Mouse (Mus musculus) liver, embryonic 11.5 days (tissue): Measurements from ENCODE around the gene Rtn2. TPM values are rescaled to one million over a fixed set of nuclear protein-coding genes. Genes with fewer than 3 reads are reported as not detected.

ENCODE experiments used
- ATAC-seq: fragments of 200-750 bp; cut with Nextera tagmentation; replicated peaks from 2 replicates; pipeline ENCODE4 v1.8.0; 2017; ENCODE audit warnings: moderate number of reproducible peaks, mild to moderate bottlenecking, moderate TSS enrichment, moderate library complexity; ENCODE audit not compliant: low FRiP score
- DNase-seq: peaks from one replicate; pipeline ENCODE4 v3.0.0-alpha.2; 2017; ENCODE audit warnings: low spot score
- H3K27ac ChIP-seq: fragments of 300-500 bp; sonication (generic); 2 replicates; pipeline ENCODE4 v1.5.1; 2014; ENCODE audit warnings: mild to moderate bottlenecking, low read depth, low read length, control low read depth
- H3K27me3 ChIP-seq: fragments of 300-500 bp; sonication (generic); replicated peaks from 2 replicates; pipeline ENCODE4 v1.6.1; 2014; ENCODE audit warnings: low read length, mixed read lengths; ENCODE audit not compliant: control insufficient read depth, insufficient read depth
- H3K36me3 ChIP-seq: fragments of 300-500 bp; sonication (generic); 2 replicates; pipeline ENCODE4 v1.6.1; 2014; ENCODE audit warnings: mild to moderate bottlenecking, low read length, moderate library complexity, mixed read lengths; ENCODE audit not compliant: control insufficient read depth, insufficient read depth
- H3K4me1 ChIP-seq: fragments of 300-500 bp; sonication (generic); replicated peaks from 2 replicates; pipeline ENCODE4 v1.6.1; 2014; ENCODE audit warnings: low read length, mixed read lengths; ENCODE audit not compliant: control insufficient read depth, insufficient read depth
- H3K4me2 ChIP-seq: fragments of 300-500 bp; sonication (generic); 2 replicates; pipeline ENCODE4 v1.6.1; 2014; ENCODE audit warnings: mild to moderate bottlenecking, control low read depth, moderate library complexity
- H3K4me3 ChIP-seq: fragments of 300-500 bp; sonication (generic); 2 replicates; pipeline ENCODE4 v1.5.1; 2014; ENCODE audit warnings: low read depth, low read length, control low read depth
- H3K9ac ChIP-seq: fragments of 300-500 bp; sonication (generic); 2 replicates; pipeline ENCODE4 v1.6.1; 2014; ENCODE audit warnings: low read depth, low read length, control low read depth
- H3K9me3 ChIP-seq: fragments of 300-500 bp; sonication (generic); 2 replicates; pipeline ENCODE4 v1.6.1; 2016; ENCODE audit warnings: low read length, inconsistent platforms, mixed read lengths; ENCODE audit not compliant: control insufficient read depth
- whole genome bisulfite sequencing: fragments of 180-500 bp; shearing (Covaris S2); extraction: QIAGEN DNeasy Blood & Tissue Kit; methylation state at CpG from one replicate; pipeline ENCODE4 v1.1.7; 2014; 5-methylcytosine and 5-hydroxymethylcytosine counted together
- polyA plus RNA-seq: library from polyadenylated mRNA; unstranded; fragments of >200 nt; fragmentation: Nextera tagmentation; extraction: Ambion mirVana; gene quantifications from 2 replicates; pipeline ENCODE4 v1.2.1, GENCODE M21; 2014

Gene Rtn2
- polyA plus RNA-seq, 1 experiment from 2014 or later = 11.1 TPM

DNA sequence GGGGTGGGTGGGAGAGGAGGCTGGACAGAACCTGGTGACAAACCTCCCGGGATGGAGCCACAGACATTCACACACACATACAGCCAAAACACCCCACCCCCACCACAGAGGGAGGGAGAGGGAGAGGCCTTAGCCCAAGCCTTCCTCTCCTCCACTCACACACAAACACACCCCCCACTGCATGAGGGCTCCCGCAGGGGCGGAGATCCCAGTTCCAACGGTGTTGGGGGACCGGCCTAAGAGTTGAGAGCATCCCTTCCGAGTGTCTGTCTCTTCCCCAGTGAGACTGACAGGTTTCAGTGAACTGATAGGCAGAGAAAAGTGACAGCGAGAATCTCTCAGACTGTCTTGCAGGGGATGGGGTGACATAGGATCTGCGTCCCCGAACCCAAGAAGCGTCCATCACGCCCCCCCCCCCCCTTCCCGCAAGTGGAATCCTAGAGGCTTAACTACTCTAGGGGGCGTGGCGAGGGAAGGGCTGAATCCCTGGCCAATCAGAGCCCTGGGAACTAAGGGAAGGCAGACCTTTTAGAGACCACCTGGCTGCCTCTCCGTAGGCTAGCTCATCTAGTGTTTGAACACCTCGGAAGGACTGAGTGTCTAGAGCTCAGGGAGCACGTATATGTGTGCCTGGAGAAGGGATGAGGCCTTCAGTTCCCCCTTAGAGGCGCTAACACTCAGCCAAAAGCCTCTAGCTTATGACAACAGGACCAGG lies 25.5 kb downstream of the Rtn2 start:
- Histone ChIP-seq H3K36me3 (no peaks in the 10 kb centered on the region), H3K4me1 (peaks cover 14% of the 10 kb centered on the region), H3K27me3 (peaks cover 53% of the 10 kb centered on the region), H3K4me3 (peak overlapping the region; percentile 69), H3K9ac (peak overlapping the region; percentile 63), H3K9me3 (no peaks in the 10 kb centered on the region), H3K27ac (peak overlapping the region; percentile 46; the same call in 1 of the 2 replicates), H3K4me2 (peak overlapping the region; percentile 100)
- ATAC-seq = peak; percentile 38
- 5% methylated on average over 15 of the region's 18 CpGs for WGBS
- no peak for DNase-seq

DNA sequence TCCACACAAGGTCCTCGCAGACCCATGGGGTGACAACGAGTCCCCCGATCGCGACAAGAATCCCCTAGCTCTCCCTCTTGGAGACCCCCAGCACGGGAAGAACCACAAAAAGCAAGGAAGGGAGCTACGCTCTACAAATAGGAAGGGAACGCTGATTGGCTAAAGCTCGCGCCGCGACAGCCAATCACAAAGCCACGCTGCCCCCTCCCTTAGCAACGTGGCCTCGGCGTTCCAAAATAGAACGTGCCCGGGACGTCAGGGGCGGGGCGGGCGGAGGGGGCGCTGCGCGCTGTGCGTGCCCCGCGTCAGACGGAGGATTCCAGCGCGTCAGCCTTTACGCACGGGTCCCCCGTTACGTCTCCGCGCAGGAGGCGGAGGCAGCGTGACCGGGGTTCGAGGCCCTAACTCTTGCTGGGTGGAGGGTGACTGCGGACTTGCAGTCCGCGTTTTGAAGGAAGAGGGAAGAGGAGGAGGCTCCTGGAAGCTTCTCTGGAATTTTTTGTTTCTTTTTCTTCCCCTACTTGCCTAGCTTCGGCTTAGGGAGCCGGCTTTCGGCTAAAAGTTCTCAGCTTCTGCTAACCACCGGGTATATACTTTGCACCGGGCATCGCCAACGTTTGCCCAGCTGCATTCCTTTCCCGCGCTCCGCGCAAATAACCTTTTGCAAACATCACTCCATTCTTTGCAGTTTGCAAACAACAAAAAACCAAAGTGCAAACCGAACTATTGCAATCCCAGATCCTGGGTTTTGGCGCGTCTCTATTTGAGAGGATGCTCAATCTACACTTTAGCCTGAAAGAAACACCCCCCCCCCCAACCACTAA lies 26.2 kb downstream of the Rtn2 start:
- peaks cover 49% of the 10 kb centered on the region for H3K27me3 ChIP-seq
- WGBS = under 1% methylated on average over 58 of the region's 58 CpGs
- H3K9me3 ChIP-seq = no peaks in the 10 kb centered on the region
- peak overlapping the region; percentile 46; the same call in 1 of the 2 replicates for H3K27ac ChIP-seq
- peak overlapping the region; percentile 69 for H3K4me3 ChIP-seq
- H3K4me2 ChIP-seq = peak overlapping the region; percentile 100
- H3K4me1 ChIP-seq = peaks cover 14% of the 10 kb centered on the region
- H3K9ac ChIP-seq = peak overlapping the region; percentile 63
- ATAC-seq = peak; percentile 87
- no peaks in the 10 kb centered on the region for H3K36me3 ChIP-seq
- DNase-seq = peak; percentile 97

DNA sequence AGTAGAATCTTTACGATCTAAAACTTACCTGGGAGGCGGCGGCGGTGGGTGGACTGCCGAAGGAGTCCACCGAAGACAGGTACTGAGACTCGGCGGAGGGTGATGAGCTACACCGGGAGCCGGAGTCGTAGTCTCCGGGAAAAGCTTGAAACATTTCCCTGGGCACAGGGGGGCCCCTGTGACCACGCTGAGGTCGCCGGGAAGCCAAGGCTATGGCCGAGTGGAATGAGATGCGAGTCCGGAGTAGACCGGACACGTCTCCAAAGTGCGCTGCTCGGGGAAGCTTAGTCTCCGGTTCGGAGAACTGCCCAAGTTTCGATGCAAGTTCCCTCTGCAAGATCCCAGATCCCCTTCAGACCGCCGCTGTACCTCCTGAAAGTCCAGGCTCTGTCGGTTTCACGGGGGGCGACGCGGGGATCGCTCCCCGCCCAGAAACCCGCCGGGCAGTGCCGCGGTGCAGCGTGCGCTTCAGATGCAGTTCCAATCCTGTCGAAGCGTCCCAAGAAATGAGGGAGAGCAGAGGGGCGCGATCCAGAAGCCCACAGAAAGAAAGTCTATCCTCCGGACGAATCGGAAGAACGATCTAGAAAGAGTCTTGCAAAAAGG lies 27.0 kb downstream of the Rtn2 start:
- Histone ChIP-seq H3K27ac (no peak overlapping the region), H3K9ac (peak overlapping the region; percentile 51), H3K9me3 (no peaks in the 10 kb centered on the region), H3K4me3 (peak overlapping the region; percentile 69), H3K36me3 (no peaks in the 10 kb centered on the region), H3K4me1 (peaks cover 12% of the 10 kb centered on the region), H3K27me3 (peaks cover 48% of the 10 kb centered on the region), H3K4me2 (peak overlapping the region; percentile 100)
- no peak for DNase-seq
- ATAC-seq = no peak
- WGBS = under 1% methylated on average over 48 of the region's 48 CpGs

DNA sequence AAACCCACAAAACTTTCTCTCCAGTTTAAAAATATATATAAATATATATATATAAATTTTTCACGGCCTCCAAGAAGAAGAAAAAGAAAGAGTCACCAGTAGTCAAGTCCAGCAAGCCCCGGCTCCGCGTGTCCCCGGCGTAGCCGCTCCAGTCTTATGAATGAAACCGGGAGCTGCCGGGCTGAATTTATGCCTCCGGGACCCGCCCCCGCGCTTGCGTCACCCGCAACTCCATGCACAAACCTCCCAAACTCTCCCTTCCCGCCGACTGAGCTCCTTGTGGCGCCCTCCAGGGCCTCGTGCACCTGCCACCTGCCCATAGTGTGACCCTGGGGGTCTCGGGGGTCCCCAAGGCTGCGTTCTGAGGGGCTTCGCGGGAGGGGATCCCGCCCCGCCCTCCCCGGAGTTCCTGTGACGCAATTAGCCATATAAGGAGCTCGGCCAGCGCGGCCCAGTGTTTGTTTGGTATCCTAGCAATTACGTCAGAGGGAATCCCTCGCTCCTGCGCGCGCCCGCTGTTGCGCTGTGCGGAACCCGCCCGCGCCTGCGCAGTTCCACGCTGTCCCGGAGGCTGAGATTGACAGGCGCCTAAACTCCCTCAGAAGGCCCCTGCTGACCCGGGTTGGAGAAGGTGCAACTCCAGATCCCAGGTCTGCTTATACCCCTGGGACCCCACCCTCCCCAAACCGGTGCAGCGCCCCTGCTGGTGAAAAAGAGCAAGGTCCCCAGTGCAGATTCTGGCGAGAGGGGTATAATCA lies 27.6 kb downstream of the Rtn2 start, which contains the start of gene Fosb:
Gene Fosb (minus strand): TSS at position 168 of the 758 bp plus-strand sequence.
- Histone ChIP-seq H3K9me3 (no peaks in the 10 kb centered on the region), H3K9ac (peak within 1 kb of the TSS; percentile 51), H3K36me3 (no peaks in the 10 kb centered on the region), H3K27me3 (peaks cover 41% of the 10 kb centered on the region), H3K4me2 (peak within 1 kb of the TSS; percentile 100), H3K27ac (no peak within 1 kb of the TSS), H3K4me3 (peak within 1 kb of the TSS; percentile 69), H3K4me1 (peaks cover 10% of the 10 kb centered on the region)
- WGBS = under 1% methylated on average over 49 of the region's 49 CpGs
- ATAC-seq (peak; percentile 82), DNase-seq (peak; percentile 96)

DNA sequence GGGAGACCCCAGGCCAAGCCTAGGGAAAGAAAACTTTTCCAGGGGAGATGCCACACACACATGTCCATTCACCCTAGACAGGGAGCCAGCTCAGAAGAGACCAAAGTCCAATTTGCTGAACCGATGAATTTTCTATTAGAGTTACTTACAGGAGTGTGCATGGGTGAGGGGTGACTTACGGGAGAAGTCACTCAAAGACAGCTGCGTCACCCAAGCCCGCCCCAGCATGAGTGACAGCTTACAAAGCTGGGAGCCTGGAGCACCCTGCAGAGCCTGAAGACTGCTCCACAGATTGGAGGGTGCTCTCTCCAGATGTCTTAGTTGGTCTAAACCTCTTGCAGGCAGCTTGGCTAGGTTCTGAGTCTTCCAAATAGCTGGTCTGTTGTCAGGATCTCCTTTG lies 29.6 kb downstream of the Rtn2 start:
- no peak overlapping the region for H3K27ac ChIP-seq
- peaks cover 9% of the 10 kb centered on the region for H3K4me1 ChIP-seq
- ATAC-seq (no peak), DNase-seq (no peak)
- no peak overlapping the region for H3K9ac ChIP-seq
- peaks cover 36% of the 10 kb centered on the region for H3K27me3 ChIP-seq
- H3K9me3 ChIP-seq = no peaks in the 10 kb centered on the region
- WGBS = 35% methylated on average over 4 of the region's 4 CpGs
- H3K4me3 ChIP-seq = no peak overlapping the region
- H3K4me2 ChIP-seq = no peak overlapping the region
- no peaks in the 10 kb centered on the region for H3K36me3 ChIP-seq

DNA sequence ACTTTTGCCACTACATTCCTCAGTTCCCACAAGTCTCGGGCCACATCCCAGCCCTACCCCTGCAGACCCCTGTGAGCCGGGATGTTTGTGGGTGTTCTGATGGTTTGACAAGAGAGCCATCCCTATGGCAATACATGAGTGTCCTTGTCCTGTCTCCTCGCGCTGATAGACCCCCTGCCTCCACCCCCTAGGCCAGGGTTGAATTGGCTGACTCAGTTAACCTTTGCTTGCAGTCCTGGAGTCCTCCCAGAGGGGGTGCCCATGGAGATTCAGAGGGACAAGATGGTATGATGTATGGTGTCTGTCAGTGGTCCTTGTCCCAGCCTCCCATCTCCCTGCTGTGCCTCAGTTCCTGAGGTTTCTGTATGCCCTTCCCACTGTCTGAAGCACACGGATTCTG lies 31.6 kb downstream of the Rtn2 start:
- DNase-seq (no peak), ATAC-seq (no peak)
- Histone ChIP-seq H3K27me3 (peaks cover 41% of the 10 kb centered on the region), H3K4me2 (no peak overlapping the region), H3K4me3 (no peak overlapping the region), H3K4me1 (peaks cover 9% of the 10 kb centered on the region), H3K36me3 (no peaks in the 10 kb centered on the region), H3K9me3 (no peaks in the 10 kb centered on the region), H3K9ac (no peak overlapping the region), H3K27ac (no peak overlapping the region)
- 40% methylated on average over 5 of the region's 5 CpGs for whole genome bisulfite sequencing

DNA sequence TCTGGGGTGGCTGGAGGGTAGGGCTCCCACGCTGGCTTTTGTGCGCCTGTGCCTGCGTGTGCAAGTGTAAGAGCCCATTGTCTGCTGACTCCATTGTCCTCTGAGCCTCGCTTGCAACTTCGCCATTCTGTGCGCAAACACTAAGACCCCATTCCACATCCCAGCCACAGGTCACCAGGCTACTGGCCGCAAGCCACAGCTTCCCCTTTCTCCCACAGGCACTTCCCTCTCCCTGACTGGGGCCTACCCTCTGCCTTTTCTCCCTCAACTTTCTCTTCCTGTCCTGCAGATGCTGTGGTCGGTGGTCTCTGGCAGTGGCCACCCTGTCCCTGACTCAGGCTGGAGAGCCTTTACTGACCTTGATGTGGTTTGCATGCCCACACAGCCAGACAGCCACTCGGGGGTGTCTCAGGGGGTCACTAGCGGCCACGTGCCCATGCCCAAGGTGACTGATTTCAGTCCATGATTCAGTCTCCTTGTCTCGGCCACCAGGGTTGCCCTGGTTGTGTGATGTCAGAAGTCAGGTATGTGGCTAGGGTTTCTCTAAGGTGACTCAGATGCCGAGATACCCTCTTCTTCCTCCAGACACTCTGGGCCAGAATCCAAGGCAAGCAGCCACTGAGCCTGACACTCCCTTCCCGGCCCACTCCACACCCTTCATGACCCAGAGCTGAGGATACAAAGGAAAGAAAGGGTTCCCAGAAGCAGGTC lies 34.2 kb downstream of the Rtn2 start:
- DNase-seq = no peak
- no peak for ATAC-seq
- Histone ChIP-seq H3K9ac (no peak overlapping the region), H3K9me3 (no peaks in the 10 kb centered on the region), H3K4me1 (peaks cover 8% of the 10 kb centered on the region), H3K27ac (no peak overlapping the region), H3K36me3 (no peaks in the 10 kb centered on the region), H3K4me3 (no peak overlapping the region), H3K27me3 (peaks cover 49% of the 10 kb centered on the region), H3K4me2 (no peak overlapping the region)
- 32% methylated on average over 14 of the region's 14 CpGs for WGBS

DNA sequence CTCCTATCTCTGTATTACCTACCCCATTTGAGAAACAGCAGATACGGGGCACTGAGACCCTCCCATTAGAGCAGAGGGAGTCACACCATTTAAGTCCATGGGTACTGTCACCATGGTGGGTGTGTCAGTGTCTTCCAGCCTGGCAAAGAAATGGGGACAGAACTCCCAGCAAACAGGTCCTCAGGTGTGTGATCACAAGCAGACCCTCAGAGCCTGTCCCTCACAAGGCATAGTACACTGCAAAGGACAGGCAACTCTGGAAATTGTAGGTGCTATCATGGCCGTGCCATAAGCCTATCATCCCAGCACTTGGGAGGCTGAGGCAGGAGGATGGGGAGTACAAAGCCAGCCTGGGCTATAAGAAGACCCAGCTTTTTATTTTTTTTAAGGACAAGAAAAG lies 35.8 kb downstream of the Rtn2 start:
- Histone ChIP-seq H3K27ac (no peak overlapping the region), H3K4me2 (no peak overlapping the region), H3K4me1 (peaks cover 8% of the 10 kb centered on the region), H3K9ac (no peak overlapping the region), H3K9me3 (no peaks in the 10 kb centered on the region), H3K27me3 (peaks cover 58% of the 10 kb centered on the region), H3K36me3 (no peaks in the 10 kb centered on the region), H3K4me3 (no peak overlapping the region)
- DNase-seq = no peak
- 66% methylated on average over 2 of the region's 2 CpGs for WGBS
- ATAC-seq = no peak
